Mouse (Mus musculus) layer of hippocampus, adult 6 months (tissue): ENCODE data around the gene Sema4f. TPM values are rescaled to one million over a fixed set of nuclear protein-coding genes. Genes with fewer than 3 reads are reported as not detected.

ENCODE experiments used
- long read RNA-seq, 2 experiments: library from polyadenylated mRNA; unstranded; transcript quantifications; one replicate each; pipeline ENCODE4 v2.0.0; 2019 to 2020
- polyA plus RNA-seq: library from polyadenylated mRNA; unstranded; fragments of <200 nt; fragmentation: Nextera tagmentation; gene quantifications from 2 replicates; pipeline ENCODE4 v1.2.3, GENCODE M21; 2021

The Sema4f gene
- 13.3 and 16.3 TPM in 2 replicates for polyA plus RNA-seq
- long read RNA-seq, experiment 1, full-length matches to known transcripts, result 32 of 45 reads
- long read RNA-seq, experiment 1, partial matches to known transcripts, result 4 of 45 reads
- long read RNA-seq, experiment 1, other reads (novel, unspliced or antisense), result 9 of 45 reads
- long read RNA-seq, experiment 2, full-length matches to known transcripts, result 211 of 272 reads
- long read RNA-seq, experiment 2, partial matches to known transcripts, result 15 of 272 reads
- long read RNA-seq, experiment 2, other reads (novel, unspliced or antisense), result 46 of 272 reads

DNA sequence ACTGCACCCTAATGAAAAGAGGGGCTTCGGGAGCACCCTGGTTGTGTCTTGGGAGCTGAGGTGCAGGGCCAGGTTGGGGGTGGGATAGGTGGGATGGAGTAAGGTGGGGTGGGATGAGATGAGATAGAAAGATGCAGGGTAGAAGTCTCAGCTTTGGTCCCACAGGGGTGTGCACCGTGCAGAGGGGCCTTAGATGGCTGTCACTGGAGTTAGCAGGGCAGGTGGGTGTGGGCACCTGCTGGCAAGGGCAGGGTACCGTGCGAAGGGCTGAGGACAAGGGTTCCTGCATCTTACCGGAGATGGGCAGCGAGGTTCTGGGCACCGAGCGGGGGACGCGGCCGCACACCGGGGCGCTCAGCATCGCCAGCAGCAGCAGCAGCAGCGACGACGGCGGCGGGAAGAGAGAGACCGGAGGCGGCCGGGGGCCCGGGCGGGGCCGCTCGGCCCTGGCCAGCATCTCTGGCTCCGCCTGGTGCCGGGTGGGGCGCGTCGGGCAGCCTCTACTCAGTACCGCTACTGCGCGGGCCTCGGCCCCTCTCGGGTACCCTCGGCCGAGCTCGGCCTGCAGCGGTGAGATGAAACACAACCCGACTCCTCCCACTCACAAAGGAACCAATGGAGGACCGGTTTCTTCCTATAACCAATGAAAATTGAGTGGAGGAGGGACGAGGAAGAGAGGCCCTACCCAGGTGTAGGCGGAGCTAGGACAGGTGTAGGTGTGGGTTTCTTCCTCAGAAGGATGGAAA lies at the start of gene Sema4f:
Sema4f (minus strand) TSS at position 603 of the 746 bp plus-strand sequence.

DNA sequence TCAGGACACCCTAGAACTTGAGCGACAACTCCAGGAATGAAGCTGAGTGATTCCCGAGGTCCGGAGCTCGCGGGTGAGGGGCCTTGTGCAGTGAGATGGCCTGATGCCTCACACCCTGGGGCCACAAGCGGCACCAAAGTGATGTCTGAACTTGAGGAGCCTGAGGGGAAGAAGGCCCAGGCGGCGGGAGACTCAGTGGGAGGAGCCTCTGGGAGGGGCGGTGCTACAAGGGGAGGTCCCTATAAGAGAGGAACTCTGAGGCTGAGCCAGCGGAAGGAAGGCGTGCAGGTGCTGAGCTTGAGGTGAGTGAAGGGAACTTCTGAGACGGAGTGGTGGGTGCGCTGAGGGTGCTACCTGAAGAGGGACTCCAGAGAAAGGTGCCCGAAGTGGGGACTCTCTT lies 7.1 kb upstream of the Sema4f start, which contains the start of gene M1ap:
M1ap (plus strand) TSS at position 252 of the 400 bp plus-strand sequence.

Other genes starting within 250 kb of the Sema4f start
- gene Pole4, start 234.4 kb downstream of the Sema4f start, polyA plus RNA-seq, result 79.7 and 82.0 TPM in 2 replicates
- 3.0 and 4.8 TPM in 2 replicates for gene Hk2, start 165.3 kb downstream of the Sema4f start, polyA plus RNA-seq
- gene M1ap, start 7.1 kb upstream of the Sema4f start, polyA plus RNA-seq, result 0.10 and 0.11 TPM in 2 replicates
- gene Dok1, start 93.7 kb upstream of the Sema4f start, polyA plus RNA-seq, result 1.0 and 2.4 TPM in 2 replicates
- 2.1 and 2.7 TPM in 2 replicates for gene Loxl3, start 94.4 kb upstream of the Sema4f start, polyA plus RNA-seq
- gene Aup1, start 114.8 kb upstream of the Sema4f start, polyA plus RNA-seq, result 69.0 and 92.6 TPM in 2 replicates
- 34.7 and 37.5 TPM in 2 replicates for gene Htra2, start 115.5 kb upstream of the Sema4f start, polyA plus RNA-seq
- gene Dqx1, start 118.1 kb upstream of the Sema4f start, polyA plus RNA-seq, result 0.18 and 0.25 TPM in 2 replicates
- 0.41 TPM in 1 of 2 replicates, not detected in the other for gene Tlx2, start 130.5 kb upstream of the Sema4f start, polyA plus RNA-seq
- 23.7 and 27.1 TPM in 2 replicates for gene Pcgf1, start 138.1 kb upstream of the Sema4f start, polyA plus RNA-seq
- 0.93 and 1.4 TPM in 2 replicates for gene Lbx2, start 146.6 kb upstream of the Sema4f start, polyA plus RNA-seq
- gene Ccdc142, start 161.8 kb upstream of the Sema4f start, polyA plus RNA-seq, result 0.67 and 0.70 TPM in 2 replicates
- 0.80 and 0.90 TPM in 2 replicates for gene Gm42688, start 161.8 kb upstream of the Sema4f start, polyA plus RNA-seq
- 146 and 148 TPM in 2 replicates for gene Mrpl53, start 169.3 kb upstream of the Sema4f start, polyA plus RNA-seq
- 2.2 and 2.8 TPM in 2 replicates for gene Mogs, start 175.7 kb upstream of the Sema4f start, polyA plus RNA-seq
- 28.4 and 32.2 TPM in 2 replicates for gene Wbp1, start 181.8 kb upstream of the Sema4f start, polyA plus RNA-seq
- gene Ino80b, start 185.7 kb upstream of the Sema4f start, polyA plus RNA-seq, result 9.7 and 11.3 TPM in 2 replicates
- gene Rtkn, start 195.7 kb upstream of the Sema4f start, polyA plus RNA-seq, result 45.2 and 50.6 TPM in 2 replicates
- 20.7 and 21.5 TPM in 2 replicates for gene Wdr54, start 216.6 kb upstream of the Sema4f start, polyA plus RNA-seq
- 32.0 and 43.1 TPM in 2 replicates for gene 1700003E16Rik, start 216.6 kb upstream of the Sema4f start, polyA plus RNA-seq
- gene Dctn1, start 226.2 kb upstream of the Sema4f start, polyA plus RNA-seq, result 119 and 123 TPM in 2 replicates